Mouse (Mus musculus): Measurements from ENCODE around the gene Thra. TPM values are rescaled to one million over a fixed set of nuclear protein-coding genes. Genes with fewer than 3 reads are reported as not detected.

Thra gene
- total and polyA plus RNA-seq, 3 experiments, result 22.0 to 50.9 TPM; not detected in 1

DNA sequence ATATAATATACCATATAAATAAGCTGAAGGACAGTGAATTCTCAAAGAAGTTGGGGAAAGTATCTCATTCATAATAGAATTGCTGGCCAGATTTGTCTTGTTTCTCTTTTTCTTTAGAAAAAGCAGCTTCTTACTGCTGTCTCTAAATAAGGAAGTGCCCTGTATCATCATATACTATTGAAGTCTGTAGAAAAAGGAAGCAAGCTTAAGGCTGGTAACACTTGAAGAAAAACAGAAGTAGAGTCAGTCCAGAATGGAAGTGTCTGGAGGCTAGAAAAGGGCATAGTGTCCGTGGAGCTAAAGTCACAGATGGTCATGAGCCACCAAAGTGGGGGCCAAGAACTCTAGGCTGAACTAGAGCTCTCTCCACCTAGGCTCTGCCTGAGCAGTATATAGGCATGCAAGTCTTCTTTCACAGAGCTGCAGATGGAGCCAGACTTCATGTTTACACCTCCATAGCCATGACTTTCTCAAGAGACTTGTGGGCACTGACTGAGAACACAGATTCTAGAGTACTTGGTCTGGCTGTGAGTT, 76.3 kb downstream of the Thra start:
- H3K79me2 ChIP-seq (ENCODE audit: control insufficient read depth, insufficient read depth, low read length, poor library complexity), result peaks cover 35% of the 10 kb centered on the region

More for the DNA sequence above, 76.3 kb downstream of the Thra start:
- H3K4me3 ChIP-seq (ENCODE audit: control insufficient read depth in 1 of 2, insufficient read depth in 1 of 2, low read depth in 2 of 2, low read length in 2 of 2), result no peak overlapping the region
- H3K9ac ChIP-seq (ENCODE audit: control insufficient read depth, low read depth, low read length, poor library complexity, severe bottlenecking), result no peak overlapping the region
- H3K27me3 ChIP-seq (ENCODE audit: control insufficient read depth in 1 of 2, insufficient read depth in 2 of 2, low read length in 2 of 2), result no peaks in the 10 kb centered on the region
- H3K4me1 ChIP-seq (ENCODE audit: control insufficient read depth in 1 of 2, insufficient read depth in 2 of 2, low read length in 2 of 2), result peaks cover 5 to 10% of the 10 kb centered on the region in 2 experiments
- DNase-seq (ENCODE audit: low read depth, low spot score), result peak; percentile 81
- peak overlapping the region; percentile 15; the same call in 1 of the 2 replicates for H3K27ac ChIP-seq (ENCODE audit: control insufficient read depth, low read depth, low read length)
- TF ChIP-seq BHLHE40 (IDR thresholded peaks at IDR 0.05; ENCODE audit: borderline replicate concordance, low read depth, low read length) (no peak), MAX (IDR thresholded peaks at IDR 0.05; ENCODE audit: low read length) (no peak), SIN3A (IDR thresholded peaks at IDR 0.05; ENCODE audit: low read length) (peak; percentile 62), POLR2AphosphoS5 (IDR thresholded peaks at IDR 0.05; ENCODE audit: borderline replicate concordance, low read depth, low read length) (no peak), ZC3H11A (IDR thresholded peaks at IDR 0.05; ENCODE audit: low read depth, low read length) (no peak), JUND (IDR thresholded peaks at IDR 0.05; ENCODE audit: low read depth, low read length) (no peak), MAFK (IDR thresholded peaks at IDR 0.05; ENCODE audit: borderline replicate concordance, low read depth, low read length) (no peak), EP300 (IDR thresholded peaks at IDR 0.05; ENCODE audit: low read depth in 1 of 2, low read length in 2 of 2) (peak in 1 of 2 experiments; percentile 59; a peak in 2 of 4 replicates), MYC (IDR thresholded peaks at IDR 0.05; ENCODE audit: low read depth, low read length) (peak; percentile 43; the same call in 1 of the 2 replicates), MXI1 (IDR thresholded peaks at IDR 0.05; ENCODE audit: low read depth, low read length) (peak; percentile 47; the same call in 1 of the 2 replicates), MEF2A (IDR thresholded peaks at IDR 0.05; ENCODE audit: extremely low read depth, insufficient replicate concordance, low read depth, low read length, poor library complexity, severe bottlenecking) (no peak), RCOR1 (IDR thresholded peaks at IDR 0.05; ENCODE audit: low read depth, low read length) (peak; percentile 68), ZKSCAN1 (IDR thresholded peaks at IDR 0.05; ENCODE audit: low read depth, low read length) (no peak), TAL1 (IDR thresholded peaks at IDR 0.05; ENCODE audit: low read length) (no peak), POLR2A (IDR thresholded peaks at IDR 0.05; ENCODE audit: control insufficient read depth in 1 of 2, insufficient read depth in 1 of 2, low read depth in 1 of 2, low read length in 2 of 2, poor library complexity in 1 of 2) (no peak), UBTF (IDR thresholded peaks at IDR 0.05; ENCODE audit: borderline replicate concordance, insufficient read depth, low read depth, low read length) (no peak), HCFC1 (IDR thresholded peaks at IDR 0.05; ENCODE audit: low read depth, low read length) (no peak), CHD2 (IDR thresholded peaks at IDR 0.05; ENCODE audit: low read length) (no peak), ELF1 (IDR thresholded peaks at IDR 0.05; ENCODE audit: low read depth, low read length) (peak; percentile 87)
- peaks cover 36 to 49% of the 10 kb centered on the region in 2 experiments for H3K36me3 ChIP-seq (ENCODE audit: control insufficient read depth in 1 of 2, insufficient read depth in 2 of 2, low read length in 2 of 2)
- no peaks in the 10 kb centered on the region for H3K9me3 ChIP-seq (replicated peaks; ENCODE audit: insufficient read depth, low read length)

Other genes starting within 250 kb of the Thra start
- 0.12 TPM in 1 of 2 replicates, not detected in the other for gene Ikzf3, start 194.6 kb upstream of the Thra start, total RNA-seq (2012; rRNA removed)
- not detected for gene Ikzf3, start 194.6 kb upstream of the Thra start, polyA plus RNA-seq (2012; ENCODE audit: insufficient read depth in 1 of 2, insufficient read length in 2 of 2, low read depth in 1 of 2, low replicate concordance in 2 of 2, missing spikeins in 1 of 2)
- 0.12 and 0.42 TPM in 2 replicates for gene Zpbp2, start 189.5 kb upstream of the Thra start, total RNA-seq (2012; rRNA removed)
- gene Zpbp2, start 189.5 kb upstream of the Thra start, polyA plus RNA-seq (2012; ENCODE audit: insufficient read depth in 1 of 2, insufficient read length in 2 of 2, low read depth in 1 of 2, low replicate concordance in 2 of 2, missing spikeins in 1 of 2), result under 1 TPM in 1 of 2 experiments, not detected in 1; 0.58 TPM
- gene Ormdl3, start 153.3 kb upstream of the Thra start, total RNA-seq (2012; rRNA removed), result 60.3 and 93.7 TPM in 2 replicates
- 10 to 100 TPM in 1 of 2 experiments, not detected in 1; 52.7 TPM for gene Ormdl3, start 153.3 kb upstream of the Thra start, polyA plus RNA-seq (2012; ENCODE audit: insufficient read depth in 1 of 2, insufficient read length in 2 of 2, low read depth in 1 of 2, low replicate concordance in 2 of 2, missing spikeins in 1 of 2)
- not detected in 2 replicates for gene Lrrc3c, start 142.3 kb upstream of the Thra start, total RNA-seq (2012; rRNA removed)
- gene Lrrc3c, start 142.3 kb upstream of the Thra start, polyA plus RNA-seq (2012; ENCODE audit: insufficient read depth in 1 of 2, insufficient read length in 2 of 2, low read depth in 1 of 2, low replicate concordance in 2 of 2, missing spikeins in 1 of 2), result not detected
- 2.1 and 3.4 TPM in 2 replicates for gene Gm12355, start 115.0 kb upstream of the Thra start, total RNA-seq (2012; rRNA removed)
- under 1 TPM in 1 of 2 experiments, not detected in 1; 0.58 TPM for gene Gm12355, start 115.0 kb upstream of the Thra start, polyA plus RNA-seq (2012; ENCODE audit: insufficient read depth in 1 of 2, insufficient read length in 2 of 2, low read depth in 1 of 2, low replicate concordance in 2 of 2, missing spikeins in 1 of 2)
- gene Gsdma3, start 114.3 kb upstream of the Thra start, total RNA-seq (2012; rRNA removed), result not detected in 2 replicates
- not detected for gene Gsdma3, start 114.3 kb upstream of the Thra start, polyA plus RNA-seq (2012; ENCODE audit: insufficient read depth in 1 of 2, insufficient read length in 2 of 2, low read depth in 1 of 2, low replicate concordance in 2 of 2, missing spikeins in 1 of 2)
- not detected in 2 replicates for gene Gsdma2, start 93.9 kb upstream of the Thra start, total RNA-seq (2012; rRNA removed)
- gene Gsdma2, start 93.9 kb upstream of the Thra start, polyA plus RNA-seq (2012; ENCODE audit: insufficient read depth in 1 of 2, insufficient read length in 2 of 2, low read depth in 1 of 2, low replicate concordance in 2 of 2, missing spikeins in 1 of 2), result not detected
- gene Gsdma, start 76.3 kb upstream of the Thra start, total RNA-seq (2012; rRNA removed), result 0.23 and 0.62 TPM in 2 replicates
- gene Gsdma, start 76.3 kb upstream of the Thra start, polyA plus RNA-seq (2012; ENCODE audit: insufficient read depth in 1 of 2, insufficient read length in 2 of 2, low read depth in 1 of 2, low replicate concordance in 2 of 2, missing spikeins in 1 of 2), result 1 to 10 TPM in 1 of 2 experiments, not detected in 1; 1.2 TPM
- 350 and 385 TPM in 2 replicates for gene Psmd3, start 58.1 kb upstream of the Thra start, total RNA-seq (2012; rRNA removed)
- 100 to 1,000 TPM; 214 to 417 TPM for gene Psmd3, start 58.1 kb upstream of the Thra start, polyA plus RNA-seq (2012; ENCODE audit: insufficient read depth in 1 of 2, insufficient read length in 2 of 2, low read depth in 1 of 2, low replicate concordance in 2 of 2, missing spikeins in 1 of 2)
- not detected in 2 replicates for gene Csf3, start 39.4 kb upstream of the Thra start, total RNA-seq (2012; rRNA removed)
- gene Csf3, start 39.4 kb upstream of the Thra start, polyA plus RNA-seq (2012; ENCODE audit: insufficient read depth in 1 of 2, insufficient read length in 2 of 2, low read depth in 1 of 2, low replicate concordance in 2 of 2, missing spikeins in 1 of 2), result under 1 TPM in 1 of 2 experiments, not detected in 1; 0.18 TPM
- 37.5 and 41.4 TPM in 2 replicates for gene Med24, start 11.2 kb upstream of the Thra start, total RNA-seq (2012; rRNA removed)
- gene Med24, start 11.2 kb upstream of the Thra start, polyA plus RNA-seq (2012; ENCODE audit: insufficient read depth in 1 of 2, insufficient read length in 2 of 2, low read depth in 1 of 2, low replicate concordance in 2 of 2, missing spikeins in 1 of 2), result 10 to 100 TPM in 1 of 2 experiments, not detected in 1; 89.8 TPM
- 1.9 and 2.0 TPM in 2 replicates for gene Nr1d1, start 34.7 kb downstream of the Thra start, total RNA-seq (2012; rRNA removed)
- gene Nr1d1, start 34.7 kb downstream of the Thra start, polyA plus RNA-seq (2012; ENCODE audit: insufficient read depth in 1 of 2, insufficient read length in 2 of 2, low read depth in 1 of 2, low replicate concordance in 2 of 2, missing spikeins in 1 of 2), result 1 to 10 TPM in 1 of 2 experiments, not detected in 1; 5.6 TPM
- 35.0 and 37.1 TPM in 2 replicates for gene Msl1, start 54.9 kb downstream of the Thra start, total RNA-seq (2012; rRNA removed)
- 10 to 100 TPM in 1 of 2 experiments, not detected in 1; 49.4 TPM for gene Msl1, start 54.9 kb downstream of the Thra start, polyA plus RNA-seq (2012; ENCODE audit: insufficient read depth in 1 of 2, insufficient read length in 2 of 2, low read depth in 1 of 2, low replicate concordance in 2 of 2, missing spikeins in 1 of 2)
- gene Casc3, start 64.3 kb downstream of the Thra start, total RNA-seq (2012; rRNA removed), result 18.2 and 20.9 TPM in 2 replicates
- 10 to 100 TPM; 58.6 to 61.0 TPM for gene Casc3, start 64.3 kb downstream of the Thra start, polyA plus RNA-seq (2012; ENCODE audit: insufficient read depth in 1 of 2, insufficient read length in 2 of 2, low read depth in 1 of 2, low replicate concordance in 2 of 2, missing spikeins in 1 of 2)
- gene Rapgefl1, start 96.1 kb downstream of the Thra start, total RNA-seq (2012; rRNA removed), result 0.46 and 0.58 TPM in 2 replicates
- gene Rapgefl1, start 96.1 kb downstream of the Thra start, polyA plus RNA-seq (2012; ENCODE audit: insufficient read depth in 1 of 2, insufficient read length in 2 of 2, low read depth in 1 of 2, low replicate concordance in 2 of 2, missing spikeins in 1 of 2), result 1 to 10 TPM in 1 of 2 experiments, not detected in 1; 1.4 TPM
- gene Wipf2, start 123.0 kb downstream of the Thra start, total RNA-seq (2012; rRNA removed), result 2.9 and 3.2 TPM in 2 replicates
- 1 to 10 TPM in 1 of 2 experiments, not detected in 1; 7.1 TPM for gene Wipf2, start 123.0 kb downstream of the Thra start, polyA plus RNA-seq (2012; ENCODE audit: insufficient read depth in 1 of 2, insufficient read length in 2 of 2, low read depth in 1 of 2, low replicate concordance in 2 of 2, missing spikeins in 1 of 2)
- gene Cdc6, start 167.2 kb downstream of the Thra start, total RNA-seq (2012; rRNA removed), result 83.4 and 104 TPM in 2 replicates
- 10 to 100 TPM; 56.9 to 69.4 TPM for gene Cdc6, start 167.2 kb downstream of the Thra start, polyA plus RNA-seq (2012; ENCODE audit: insufficient read depth in 1 of 2, insufficient read length in 2 of 2, low read depth in 1 of 2, low replicate concordance in 2 of 2, missing spikeins in 1 of 2)
- gene Rara, start 187.2 kb downstream of the Thra start, total RNA-seq (2012; rRNA removed), result 9.8 and 12.1 TPM in 2 replicates
- gene Rara, start 187.2 kb downstream of the Thra start, polyA plus RNA-seq (2012; ENCODE audit: insufficient read depth in 1 of 2, insufficient read length in 2 of 2, low read depth in 1 of 2, low replicate concordance in 2 of 2, missing spikeins in 1 of 2), result 10 to 100 TPM in 1 of 2 experiments, not detected in 1; 13.7 TPM
- gene Gjd3, start 242.4 kb downstream of the Thra start, total RNA-seq (2012; rRNA removed), result not detected in 2 replicates
- not detected for gene Gjd3, start 242.4 kb downstream of the Thra start, polyA plus RNA-seq (2012; ENCODE audit: insufficient read depth in 1 of 2, insufficient read length in 2 of 2, low read depth in 1 of 2, low replicate concordance in 2 of 2, missing spikeins in 1 of 2)

Measured in MEL (cell line).